ENCODE assay signal across 17 mouse cellular contexts in the genomic region with DNA sequence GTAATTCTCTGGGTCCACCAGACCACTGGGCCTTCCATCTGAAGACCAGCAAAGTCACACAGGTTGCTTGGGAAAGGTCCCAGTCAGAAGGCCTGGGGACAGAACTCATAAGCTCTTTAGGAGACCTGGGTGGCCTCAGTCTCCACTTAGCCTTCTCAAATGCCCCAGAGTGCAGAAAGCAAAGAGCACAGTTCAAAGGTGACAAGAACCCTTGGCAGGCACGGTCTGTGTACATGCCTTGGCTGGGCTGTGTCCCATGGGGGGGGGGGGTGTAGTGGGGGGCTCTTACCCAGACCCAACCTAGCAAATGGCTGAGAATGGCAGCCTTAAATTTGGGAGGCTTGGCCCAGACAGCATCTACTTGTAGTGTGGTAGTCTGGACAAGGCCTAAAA. TPM values are rescaled to one million over a fixed set of nuclear protein-coding genes. Genes with fewer than 3 reads are reported as not detected.
DNase-seq lines count a peak whose midpoint lies in the region; ATAC-seq and TF ChIP-seq lines count a peak whose summit lies in the region.
"Had no signal": no experiment of that assay in that cellular context is flagged by ENCODE, and none has a peak within 500 bp of the region (broad histone marks: within the 10 kb centered on the region; RNA-seq: fewer than 3 reads in every experiment).

No protein-coding gene starts in this region.

- H3K4me1 ChIP-seq in embryonic facial prominence, embryonic 13.5 days, result peaks cover 23% of the 10 kb centered on the region
- H3K4me1 ChIP-seq in embryonic facial prominence, embryonic 10.5 days, result peaks cover 18% of the 10 kb centered on the region
- H3K4me1 ChIP-seq in heart, embryonic 10.5 days, result peaks cover 55% of the 10 kb centered on the region
- no peaks in the 10 kb centered on the region; the same call in 1 of the 2 replicates for H3K4me1 ChIP-seq in kidney, embryonic 16.5 days (ENCODE audit: insufficient read depth, low read length)
- peaks cover 12% of the 10 kb centered on the region for H3K4me1 ChIP-seq in liver, adult 2 months (ENCODE audit: control insufficient read depth, insufficient read depth, low read length)
- 0 out of 2 replicates have a peak, but pooled peaks cover 7% of the 10 kb centered on the region for H3K4me1 ChIP-seq in liver, embryonic 12.5 days
- H3K4me1 ChIP-seq: embryonic facial prominence, embryonic 12.5 days; forebrain, embryonic 13.5 days; hindbrain, embryonic 10.5 days had no signal

- WGBS in embryonic facial prominence, embryonic 13.5 days, result 31% methylated on average over 1 of the region's 1 CpGs
- 59% methylated on average over 1 of the region's 1 CpGs for WGBS in embryonic facial prominence, embryonic 10.5 days
- WGBS in heart, embryonic 10.5 days, result 70% methylated on average over 1 of the region's 1 CpGs
- WGBS in kidney, embryonic 16.5 days, result 73% methylated on average over 1 of the region's 1 CpGs
- 21% methylated on average over 1 of the region's 1 CpGs for WGBS in liver, adult 2 months
- WGBS in liver, embryonic 12.5 days (ENCODE audit: insufficient replicate concordance), result 65% methylated on average over 1 of the region's 1 CpGs

- H3K36me3 ChIP-seq in embryonic facial prominence, embryonic 13.5 days, result peaks cover 100% of the 10 kb centered on the region
- peaks cover 100% of the 10 kb centered on the region for H3K36me3 ChIP-seq in embryonic facial prominence, embryonic 10.5 days (replicated peaks)
- peaks cover 100% of the 10 kb centered on the region for H3K36me3 ChIP-seq in heart, embryonic 10.5 days
- H3K36me3 ChIP-seq in kidney, embryonic 16.5 days (ENCODE audit: insufficient read depth, low read length), result peaks cover 98% of the 10 kb centered on the region
- H3K36me3 ChIP-seq in liver, adult 2 months (ENCODE audit: control insufficient read depth, insufficient read depth, low read length), result peaks cover 85% of the 10 kb centered on the region
- peaks cover 100% of the 10 kb centered on the region for H3K36me3 ChIP-seq in liver, embryonic 12.5 days

- H3K79me2 ChIP-seq in liver, adult 2 months (ENCODE audit: control insufficient read depth, insufficient read depth, low read length), result no peaks in the 10 kb centered on the region

- H3K9me3 ChIP-seq in embryonic facial prominence, embryonic 13.5 days, result no peaks in the 10 kb centered on the region
- no peaks in the 10 kb centered on the region for H3K9me3 ChIP-seq in embryonic facial prominence, embryonic 10.5 days
- H3K9me3 ChIP-seq in heart, embryonic 10.5 days, result no peaks in the 10 kb centered on the region
- H3K9me3 ChIP-seq in kidney, embryonic 16.5 days (ENCODE audit: low read length), result no peaks in the 10 kb centered on the region
- no peaks in the 10 kb centered on the region for H3K9me3 ChIP-seq in liver, embryonic 12.5 days (replicated peaks)
- H3K9me3 ChIP-seq: embryonic facial prominence, embryonic 12.5 days; forebrain, embryonic 13.5 days; heart, embryonic 15.5 days; hindbrain, embryonic 10.5 days had no signal

- no peak for TF ChIP-seq CTCF in liver, adult 2 months (IDR thresholded peaks at IDR 0.05; ENCODE audit: low read depth, low read length)

- H3K4me3 ChIP-seq in embryonic facial prominence, embryonic 13.5 days, result no peak overlapping the region
- no peak overlapping the region for H3K4me3 ChIP-seq in embryonic facial prominence, embryonic 10.5 days
- H3K4me3 ChIP-seq in heart, embryonic 10.5 days, result no peak overlapping the region
- no peak overlapping the region for H3K4me3 ChIP-seq in kidney, embryonic 16.5 days (ENCODE audit: low read length)
- no peak overlapping the region for H3K4me3 ChIP-seq in liver, adult 2 months (ENCODE audit: insufficient read depth, low read depth, low read length)
- no peak overlapping the region for H3K4me3 ChIP-seq in liver, embryonic 12.5 days
- H3K4me3 ChIP-seq: embryonic facial prominence, embryonic 12.5 days; forebrain, embryonic 13.5 days; heart, adult 2 months; heart, embryonic 15.5 days; hindbrain, embryonic 10.5 days had no signal

- no peak for TF ChIP-seq POLR2A in liver, adult 2 months (IDR thresholded peaks at IDR 0.05; ENCODE audit: extremely low read depth, insufficient read depth, low read length)

- peak overlapping the region; percentile 16; the same call in 1 of the 2 replicates for H3K27ac ChIP-seq in embryonic facial prominence, embryonic 13.5 days
- H3K27ac ChIP-seq in embryonic facial prominence, embryonic 10.5 days (replicated peaks), result no peak overlapping the region
- peak overlapping the region; percentile 29; the same call in 1 of the 2 replicates for H3K27ac ChIP-seq in heart, embryonic 10.5 days
- H3K27ac ChIP-seq in kidney, embryonic 16.5 days (ENCODE audit: low read length), result no peak overlapping the region
- H3K27ac ChIP-seq in liver, adult 2 months (replicated peaks; ENCODE audit: insufficient read depth, low read depth, low read length), result peak overlapping the region; percentile 44
- H3K27ac ChIP-seq in liver, embryonic 12.5 days, result no peak overlapping the region
- H3K27ac ChIP-seq: embryonic facial prominence, embryonic 12.5 days; forebrain, embryonic 13.5 days; heart, adult 2 months; hindbrain, embryonic 14.5 days had no signal

- ATAC-seq in embryonic facial prominence, embryonic 13.5 days (ENCODE audit: insufficient number of reproducible peaks, insufficient read depth, low FRiP score, low TSS enrichment, low read depth), result no peak
- ATAC-seq in kidney, embryonic 16.5 days (ENCODE audit: low FRiP score, low TSS enrichment), result no peak
- ATAC-seq in liver, embryonic 12.5 days, result no peak

- no peak overlapping the region for H3K9ac ChIP-seq in embryonic facial prominence, embryonic 13.5 days
- no peak overlapping the region for H3K9ac ChIP-seq in kidney, embryonic 16.5 days (replicated peaks; ENCODE audit: low read length)
- no peak overlapping the region for H3K9ac ChIP-seq in liver, adult 2 months (ENCODE audit: low read depth, low read length)
- no peak overlapping the region for H3K9ac ChIP-seq in liver, embryonic 12.5 days
- H3K9ac ChIP-seq: embryonic facial prominence, embryonic 12.5 days; forebrain, embryonic 13.5 days; heart, embryonic 15.5 days; hindbrain, embryonic 14.5 days had no signal

- no peak overlapping the region for H3K4me2 ChIP-seq in embryonic facial prominence, embryonic 13.5 days
- no peak overlapping the region for H3K4me2 ChIP-seq in kidney, embryonic 16.5 days (replicated peaks; ENCODE audit: low read depth, low read length)
- H3K4me2 ChIP-seq in liver, embryonic 12.5 days, result no peak overlapping the region
- H3K4me2 ChIP-seq: embryonic facial prominence, embryonic 12.5 days; forebrain, embryonic 13.5 days; heart, embryonic 15.5 days; hindbrain, embryonic 14.5 days had no signal

- H3K27me3 ChIP-seq in embryonic facial prominence, embryonic 13.5 days, result no peaks in the 10 kb centered on the region
- H3K27me3 ChIP-seq in embryonic facial prominence, embryonic 10.5 days (replicated peaks; ENCODE audit: low read depth, poor library complexity, severe bottlenecking), result no peaks in the 10 kb centered on the region
- no peaks in the 10 kb centered on the region for H3K27me3 ChIP-seq in heart, embryonic 10.5 days (ENCODE audit: insufficient read depth, poor library complexity, severe bottlenecking)
- no peaks in the 10 kb centered on the region for H3K27me3 ChIP-seq in kidney, embryonic 16.5 days (ENCODE audit: insufficient read depth, low read length)
- H3K27me3 ChIP-seq in liver, adult 2 months (ENCODE audit: control insufficient read depth, insufficient read depth, low read length), result no peaks in the 10 kb centered on the region
- no peaks in the 10 kb centered on the region for H3K27me3 ChIP-seq in liver, embryonic 12.5 days (replicated peaks)
- H3K27me3 ChIP-seq: embryonic facial prominence, embryonic 12.5 days; forebrain, embryonic 13.5 days; heart, embryonic 15.5 days had no signal

- DNase-seq in embryonic facial prominence, embryonic 10.5 days (ENCODE audit: low spot score), result no peak
- DNase-seq in heart, embryonic 10.5 days (ENCODE audit: low spot score), result no peak
- no peak for DNase-seq in heart, adult 8-10 months (ENCODE audit: low spot score)
- DNase-seq in kidney, adult 8-10 months, result peak; percentile 23 to 33
- DNase-seq in liver, adult 2 months (ENCODE audit: extremely low read depth, low read depth, low spot score), result peak; percentile 68
- DNase-seq: cerebellum, adult 11 months; cerebellum, adult 8-10 months; embryo, embryonic 11 days had no signal

RNA-seq across cellular contexts. Expression of gene Dstn, which starts 35.9 kb away (rescaled TPM):
- 377 and 395 TPM in 2 replicates for polyA plus RNA-seq in embryonic facial prominence, embryonic 13.5 days (2015; fragmentation: Nextera tagmentation; extraction: Ambion mirVana)
- 331 and 339 TPM in 2 replicates for polyA plus RNA-seq in embryonic facial prominence, embryonic 10.5 days (2016; fragmentation: Nextera tagmentation; extraction: Ambion mirVana)
- 746 and 989 TPM in 2 replicates for polyA plus RNA-seq in heart, embryonic 10.5 days (2016; fragmentation: Nextera tagmentation; extraction: Ambion mirVana)
- 100 to 1,000 TPM; 129 to 151 (median 143) TPM for total RNA-seq in heart, adult 8-10 months (2022)
- 437 and 471 TPM in 2 replicates for polyA plus RNA-seq in kidney, embryonic 16.5 days (2015; fragmentation: Nextera tagmentation; extraction: Ambion mirVana)
- 191 and 252 TPM in 2 replicates for total RNA-seq in liver, adult 2 months (2014; rRNA removed)
- polyA plus RNA-seq in liver, adult 2 months (2012; rRNA removed), result 25.0 and 27.5 TPM in 2 replicates
- 126 and 136 TPM in 2 replicates for polyA plus RNA-seq in liver, embryonic 12.5 days (2016; fragmentation: Nextera tagmentation; extraction: Ambion mirVana)

Comparison
In these comparisons a context has a peak if more than half of its experiments do, and no peak if none do; other contexts are left out.
1. H3K27ac ChIP-seq: peak in embryonic facial prominence, embryonic 13.5 days (single experiment), heart, embryonic 10.5 days (single experiment) and liver, adult 2 months (single experiment); none in embryonic facial prominence, embryonic 10.5 days (single experiment), kidney, embryonic 16.5 days (single experiment) and liver, embryonic 12.5 days (single experiment).
2. DNase-seq: peak in kidney, adult 8-10 months (2 of 2) and liver, adult 2 months (single experiment); none in embryonic facial prominence, embryonic 10.5 days (single experiment), heart, embryonic 10.5 days (single experiment) and heart, adult 8-10 months (single experiment).